Mouse (Mus musculus): ENCODE results near the gene Snapc4. TPM values are rescaled to one million over a fixed set of nuclear protein-coding genes. Genes with fewer than 3 reads are reported as not detected.
A peak's percentile ranks its signal among the peaks of the same experiment; 100 is the strongest.

Gene Snapc4
- polyA plus RNA-seq, 2 experiments = 22.7 to 53.2 TPM

GRCm38 (mm10) chr2:26408515-26409356 is 28.3 kb upstream of the Snapc4 start, which contains the start of gene Inpp5e:
Gene Inpp5e, minus strand, starts transcription at chr2:26409203.
- ATAC-seq (ENCODE audit: low FRiP score, low read depth) = peak; percentile 94
- Histone ChIP-seq H3K36me3 (ENCODE audit: control insufficient read depth, insufficient read depth, low read length) (peaks cover 54% of the 10 kb centered on the region), H3K4me2 (replicated peaks; ENCODE audit: low read depth, low read length, severe bottlenecking) (peak within 1 kb of the TSS; percentile 96), H3K4me1 (ENCODE audit: control insufficient read depth, insufficient read depth, low read length) (peaks cover 22% of the 10 kb centered on the region), H3K27ac (replicated peaks; ENCODE audit: low read depth, low read length) (peak within 1 kb of the TSS; percentile 56; the same call in 1 of the 2 replicates), H3K9me3 (ENCODE audit: control insufficient read depth, low read length) (no peaks in the 10 kb centered on the region), H3K4me3 (replicated peaks; ENCODE audit: low read length) (peak within 1 kb of the TSS; percentile 94), H3K27me3 (ENCODE audit: control insufficient read depth, insufficient read depth, low read length) (no peaks in the 10 kb centered on the region), H3K9ac (ENCODE audit: low read depth, low read length, severe bottlenecking) (peak within 1 kb of the TSS; percentile 94)
- no peak for TF ChIP-seq POLR2A (IDR thresholded peaks at IDR 0.05; ENCODE audit: borderline replicate concordance, extremely low read depth, insufficient read depth, insufficient read length)
- WGBS = 1% methylated on average over 51 of the region's 57 CpGs
- peak; percentile 91 for DNase-seq (ENCODE audit: low spot score)

DNA sequence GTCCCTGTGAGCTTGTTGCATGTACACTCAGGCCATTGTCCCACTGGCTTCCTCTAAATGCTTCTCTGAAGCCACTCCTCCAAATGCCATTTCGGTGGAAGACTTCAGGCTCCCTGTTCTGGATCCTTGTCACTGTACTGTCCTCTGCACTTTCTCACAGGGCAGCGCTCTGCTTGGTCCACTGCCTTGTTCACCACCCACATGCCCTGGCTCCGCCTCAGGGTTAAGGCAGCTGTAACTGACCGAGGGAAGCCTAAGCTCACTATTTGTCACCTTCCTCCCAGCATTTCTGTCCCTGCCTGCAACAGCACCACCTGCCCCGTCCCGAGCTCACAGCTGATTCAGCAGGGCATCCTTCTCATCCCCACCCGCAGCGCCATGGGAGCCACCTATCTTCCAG is 22.9 kb upstream of the Snapc4 start:
- WGBS = 82% methylated on average over 8 of the region's 8 CpGs

DNA sequence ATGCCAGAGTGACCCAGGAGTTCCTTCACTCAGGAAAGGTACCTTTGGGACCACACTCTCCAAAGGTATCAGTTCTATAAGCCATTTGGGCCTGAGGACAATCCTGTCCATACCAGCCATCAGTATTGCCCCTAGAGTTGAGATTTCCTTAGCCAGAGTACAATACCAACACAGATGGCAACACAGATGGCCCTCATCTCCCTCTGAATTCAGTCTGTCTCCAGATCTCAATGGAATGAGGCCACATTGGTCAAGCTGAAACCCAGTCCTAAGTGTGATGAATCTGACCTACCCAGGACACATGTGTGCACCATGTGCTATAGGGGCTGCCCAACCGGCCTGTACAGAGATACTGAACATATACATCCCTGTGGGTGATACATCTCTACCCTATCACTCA is 21.8 kb upstream of the Snapc4 start:
- Histone ChIP-seq H3K36me3 (ENCODE audit: control insufficient read depth, insufficient read depth, low read length) (peaks cover 61% of the 10 kb centered on the region), H3K27ac (replicated peaks; ENCODE audit: low read depth, low read length) (no peak overlapping the region), H3K9ac (ENCODE audit: low read depth, low read length, severe bottlenecking) (no peak overlapping the region), H3K4me2 (replicated peaks; ENCODE audit: low read depth, low read length, severe bottlenecking) (no peak overlapping the region), H3K4me1 (ENCODE audit: control insufficient read depth, insufficient read depth, low read length) (peaks cover 6% of the 10 kb centered on the region), H3K9me3 (ENCODE audit: control insufficient read depth, low read length) (no peaks in the 10 kb centered on the region), H3K27me3 (ENCODE audit: control insufficient read depth, insufficient read depth, low read length) (no peaks in the 10 kb centered on the region), H3K4me3 (replicated peaks; ENCODE audit: low read length) (no peak overlapping the region)
- no peak for TF ChIP-seq POLR2A (IDR thresholded peaks at IDR 0.05; ENCODE audit: borderline replicate concordance, extremely low read depth, insufficient read depth, insufficient read length)
- DNase-seq (ENCODE audit: low spot score) (no peak), ATAC-seq (ENCODE audit: low FRiP score, low read depth) (no peak)
- WGBS = 72% methylated on average over 1 of the region's 1 CpGs

More for the DNA sequence above, 22.9 kb upstream of the Snapc4 start:
- no peak for ATAC-seq (ENCODE audit: low FRiP score, low read depth)
- no peak for DNase-seq (ENCODE audit: low spot score)
- no peak overlapping the region for H3K9ac ChIP-seq (ENCODE audit: low read depth, low read length, severe bottlenecking)
- H3K9me3 ChIP-seq (ENCODE audit: control insufficient read depth, low read length) = no peaks in the 10 kb centered on the region
- peaks cover 50% of the 10 kb centered on the region for H3K36me3 ChIP-seq (ENCODE audit: control insufficient read depth, insufficient read depth, low read length)
- no peak overlapping the region for H3K4me2 ChIP-seq (replicated peaks; ENCODE audit: low read depth, low read length, severe bottlenecking)
- TF ChIP-seq POLR2A (IDR thresholded peaks at IDR 0.05; ENCODE audit: borderline replicate concordance, extremely low read depth, insufficient read depth, insufficient read length) = no peak
- H3K27me3 ChIP-seq (ENCODE audit: control insufficient read depth, insufficient read depth, low read length) = no peaks in the 10 kb centered on the region
- no peak overlapping the region for H3K4me3 ChIP-seq (replicated peaks; ENCODE audit: low read length)
- H3K27ac ChIP-seq (replicated peaks; ENCODE audit: low read depth, low read length) = no peak overlapping the region
- H3K4me1 ChIP-seq (ENCODE audit: control insufficient read depth, insufficient read depth, low read length) = peaks cover 16% of the 10 kb centered on the region

DNA sequence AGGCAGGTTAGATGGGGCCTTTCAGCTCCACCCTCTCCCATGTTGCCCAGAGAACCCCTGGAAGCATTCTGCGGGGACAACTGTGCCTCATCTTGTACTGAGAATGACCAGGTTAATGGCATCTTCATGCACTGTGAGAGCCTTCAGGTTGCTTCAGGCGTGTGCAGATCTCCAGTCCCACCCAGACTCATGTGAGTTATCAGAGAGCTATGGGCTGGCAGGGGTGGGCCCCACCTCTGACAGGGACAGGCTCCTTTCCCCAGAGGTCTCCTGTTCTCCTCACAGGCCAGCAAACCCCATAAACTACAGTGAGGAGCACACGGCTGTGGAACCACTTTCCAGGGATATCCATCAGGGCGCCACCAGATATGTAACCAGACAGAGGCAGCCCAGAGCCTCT is 20.6 kb upstream of the Snapc4 start:
- DNase-seq (ENCODE audit: low spot score) (no peak), ATAC-seq (ENCODE audit: low FRiP score, low read depth) (no peak)
- Histone ChIP-seq H3K27me3 (ENCODE audit: control insufficient read depth, insufficient read depth, low read length) (no peaks in the 10 kb centered on the region), H3K36me3 (ENCODE audit: control insufficient read depth, insufficient read depth, low read length) (peaks cover 70% of the 10 kb centered on the region), H3K4me1 (ENCODE audit: control insufficient read depth, insufficient read depth, low read length) (no peaks in the 10 kb centered on the region), H3K27ac (replicated peaks; ENCODE audit: low read depth, low read length) (no peak overlapping the region), H3K4me2 (replicated peaks; ENCODE audit: low read depth, low read length, severe bottlenecking) (no peak overlapping the region), H3K9ac (ENCODE audit: low read depth, low read length, severe bottlenecking) (no peak overlapping the region), H3K4me3 (replicated peaks; ENCODE audit: low read length) (no peak overlapping the region), H3K9me3 (ENCODE audit: control insufficient read depth, low read length) (no peaks in the 10 kb centered on the region)
- no peak for TF ChIP-seq POLR2A (IDR thresholded peaks at IDR 0.05; ENCODE audit: borderline replicate concordance, extremely low read depth, insufficient read depth, insufficient read length)
- WGBS = 90% methylated on average over 4 of the region's 4 CpGs

- DNase-seq (ENCODE audit: low spot score) (no peak), ATAC-seq (ENCODE audit: low FRiP score, low read depth) (no peak)
- no peaks in the 10 kb centered on the region for H3K9me3 ChIP-seq (ENCODE audit: control insufficient read depth, low read length)
- H3K9ac ChIP-seq (ENCODE audit: low read depth, low read length, severe bottlenecking) = no peak overlapping the region
- H3K4me3 ChIP-seq (replicated peaks; ENCODE audit: low read length) = no peak overlapping the region
- no peaks in the 10 kb centered on the region for H3K4me1 ChIP-seq (ENCODE audit: control insufficient read depth, insufficient read depth, low read length)
- no peak for TF ChIP-seq POLR2A (IDR thresholded peaks at IDR 0.05; ENCODE audit: borderline replicate concordance, extremely low read depth, insufficient read depth, insufficient read length)
- H3K4me2 ChIP-seq (replicated peaks; ENCODE audit: low read depth, low read length, severe bottlenecking) = no peak overlapping the region
- H3K36me3 ChIP-seq (ENCODE audit: control insufficient read depth, insufficient read depth, low read length) = peaks cover 76% of the 10 kb centered on the region
- 90% methylated on average over 5 of the region's 5 CpGs for WGBS
- no peak overlapping the region for H3K27ac ChIP-seq (replicated peaks; ENCODE audit: low read depth, low read length)
- H3K27me3 ChIP-seq (ENCODE audit: control insufficient read depth, insufficient read depth, low read length) = no peaks in the 10 kb centered on the region
These were observed 19.8 kb upstream of the Snapc4 start for GRCm38 (mm10) chr2:26400296-26400695.

All from limb, embryonic 14.5 days (tissue).